Mouse (Mus musculus) small intestine, adult 2 months (tissue): ENCODE results near the gene Got2.

Experiments
- CTCF ChIP-seq: fragments of 200-500 bp; IDR thresholded peaks from 2 replicates; pipeline ENCODE4 v1.5.1; 2012; ENCODE audit warnings: low read depth, mild to moderate bottlenecking, control low read depth, inconsistent platforms, low read length, moderate library complexity, mixed read lengths; ENCODE audit not compliant: insufficient replicate concordance, insufficient read length; ENCODE audit errors: extremely low read depth
- POLR2A ChIP-seq: fragments of 200-500 bp; IDR thresholded peaks from 2 replicates; pipeline ENCODE4 v1.6.1; 2012; ENCODE audit warnings: low read depth, mild to moderate bottlenecking, control low read depth, inconsistent platforms, low read length, moderate library complexity

GRCm38 (mm10) chr8:95893701-95894100, 5.4 kb upstream of the Got2 start:
- TF ChIP-seq POLR2A: no peak
- TF ChIP-seq CTCF: no peak
